Mouse (Mus musculus) central nervous system, embryonic 14 days (tissue): ENCODE results near the gene Olfr1033. TPM values are rescaled to one million over a fixed set of nuclear protein-coding genes. Genes with fewer than 3 reads are reported as not detected.

ENCODE experiments used
- polyA plus RNA-seq: library from polyadenylated mRNA; depleted of rRNA; stranded (reverse); fragments of >200 nt; gene quantifications from 2 replicates; pipeline ENCODE4 v1.2.3, GENCODE M21; 2012; rRNA removed

Gene Olfr1033
- polyA plus RNA-seq, result 0.02 and 0.25 TPM in 2 replicates

DNA sequence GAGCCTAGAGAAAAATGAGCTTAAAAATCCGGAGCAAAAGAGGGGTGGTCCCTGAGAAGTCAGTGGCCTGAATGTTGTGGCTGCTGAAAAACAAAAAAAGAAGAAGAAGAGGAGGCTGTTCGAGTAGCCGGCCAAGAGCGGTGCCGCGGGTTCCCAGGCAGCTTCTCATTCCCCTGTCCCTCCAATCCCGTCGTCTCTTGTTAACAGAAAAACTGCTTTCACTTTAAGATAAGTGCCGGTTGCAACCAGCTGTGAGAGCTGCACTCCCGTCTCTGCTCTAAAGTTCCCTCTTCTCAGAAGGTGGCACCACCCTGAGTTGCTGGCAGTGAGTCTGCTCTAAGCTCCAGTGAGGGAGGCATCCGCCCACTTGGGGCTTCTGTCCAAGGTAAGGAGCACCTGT is at the start of gene Olfr1033:
Olfr1033 (plus strand) TSS at position 228 of the 400 bp plus-strand sequence.

GRCm38 (mm10) chr2:85973595-85973994 is 46.8 kb upstream of the Olfr1033 start, which contains the start of gene Olfr1029:
Olfr1029 (plus strand) TSS chr2:85973895.

DNA sequence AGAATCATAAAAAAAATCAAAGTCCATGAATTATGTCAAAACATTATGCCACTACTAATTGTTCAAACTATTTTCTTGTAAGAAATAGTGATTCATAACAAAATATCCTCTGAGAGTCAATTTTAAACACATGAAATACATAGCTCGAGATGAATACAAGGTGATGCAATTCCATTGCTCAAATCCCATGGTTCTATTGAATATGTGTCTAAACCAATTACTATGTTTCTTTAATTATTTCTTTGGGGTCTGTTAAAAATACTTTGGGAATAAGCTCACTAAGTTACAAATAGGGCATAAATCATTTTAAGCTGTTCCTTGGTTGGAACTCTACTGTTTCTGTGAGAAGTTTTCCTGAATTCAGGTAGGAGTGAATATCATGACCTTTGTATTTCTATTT is 41.5 kb upstream of the Olfr1033 start, which contains the start of gene Olfr1030:
Olfr1030 (plus strand) TSS at position 301 of the 400 bp plus-strand sequence.

DNA sequence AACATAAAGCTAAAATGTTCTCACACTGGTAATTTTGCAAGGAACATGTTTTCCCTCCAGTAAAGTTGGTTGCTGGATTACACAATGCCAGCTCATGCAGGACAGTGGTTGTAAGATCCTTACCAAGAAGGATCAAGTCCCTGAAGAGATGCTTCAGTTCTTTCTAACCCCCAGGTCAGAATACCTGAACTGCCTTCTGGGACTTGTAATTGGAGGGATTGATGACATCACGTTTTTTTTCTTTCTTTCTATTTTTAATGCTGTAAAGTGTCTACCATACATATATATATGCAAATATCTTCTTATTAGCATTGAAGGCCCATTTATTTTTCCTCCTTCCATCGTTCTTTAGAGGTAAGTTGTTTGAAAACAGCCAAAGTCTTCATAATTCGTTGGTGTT is 30.4 kb upstream of the Olfr1033 start, which contains the start of gene Olfr1031:
Olfr1031 (plus strand) TSS at position 301 of the 400 bp plus-strand sequence.

GRCm38 (mm10) chr2:86005240-86005639 is 15.2 kb upstream of the Olfr1033 start, which contains the start of gene Olfr1032:
Olfr1032 (plus strand) TSS chr2:86005540.

DNA sequence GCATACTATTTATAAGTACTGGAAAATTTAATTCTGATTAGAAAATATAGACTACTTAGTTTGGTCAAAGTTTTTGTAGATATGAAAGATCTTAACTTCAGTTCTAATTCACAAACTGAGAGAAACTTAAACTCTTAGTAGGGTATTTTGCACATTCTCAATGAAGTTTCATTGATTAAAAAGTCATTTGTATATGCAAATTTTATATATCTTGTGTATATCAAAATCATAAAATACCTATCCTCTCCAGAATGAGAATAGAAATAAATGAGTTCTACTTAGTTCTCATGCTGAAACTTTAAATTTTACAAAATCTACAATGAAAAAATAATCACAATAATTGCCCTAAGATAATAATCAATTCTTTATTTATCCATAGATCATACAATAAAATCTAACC is 25.1 kb downstream of the Olfr1033 start, which contains the start of gene Olfr1034:
Olfr1034 (plus strand) TSS at position 301 of the 400 bp plus-strand sequence.

DNA sequence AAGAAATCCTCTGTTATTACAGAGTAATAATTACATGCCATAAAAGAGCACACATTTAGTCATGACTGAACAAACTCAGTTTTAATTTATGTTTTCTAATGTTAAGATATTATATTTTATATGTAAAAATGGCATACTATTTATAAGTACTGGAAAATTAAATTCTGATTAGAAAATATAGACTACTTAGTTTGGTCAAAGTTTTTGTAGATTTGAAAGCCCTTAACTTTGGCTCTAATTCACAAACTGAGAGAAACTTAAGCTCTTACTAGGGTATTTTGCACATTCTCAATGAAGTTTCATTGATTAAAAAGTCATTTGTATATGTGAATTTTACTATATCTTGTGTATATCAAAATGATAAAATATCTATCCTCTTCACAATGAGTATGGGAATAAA is 53.3 kb downstream of the Olfr1033 start, which contains the start of gene Olfr1036:
Olfr1036 (plus strand) TSS at position 301 of the 400 bp plus-strand sequence.

GRCm38 (mm10) chr2:86087285-86087684 is 66.9 kb downstream of the Olfr1033 start, which contains the start of gene Olfr1037:
Olfr1037 (minus strand) TSS chr2:86087385.

Other genes with a start within 250 kb of the Olfr1033 start
- not detected in 2 replicates for gene Olfr1014, start 247.9 kb upstream of the Olfr1033 start, polyA plus RNA-seq
- not detected in 2 replicates for gene Olfr1015, start 238.6 kb upstream of the Olfr1033 start, polyA plus RNA-seq
- gene Olfr1016, start 218.1 kb upstream of the Olfr1033 start, polyA plus RNA-seq, result not detected in 2 replicates
- not detected in 2 replicates for gene Olfr1018, start 202.2 kb upstream of the Olfr1033 start, polyA plus RNA-seq
- gene Olfr1019, start 175.2 kb upstream of the Olfr1033 start, polyA plus RNA-seq, result not detected in 2 replicates
- not detected in 2 replicates for gene Olfr1020, start 173.6 kb upstream of the Olfr1033 start, polyA plus RNA-seq
- gene Olfr1022, start 152.0 kb upstream of the Olfr1033 start, polyA plus RNA-seq, result not detected in 2 replicates
- gene Olfr1023, start 135.0 kb upstream of the Olfr1033 start, polyA plus RNA-seq, result not detected in 2 replicates
- not detected in 2 replicates for gene Olfr1024, start 115.6 kb upstream of the Olfr1033 start, polyA plus RNA-seq
- not detected in 2 replicates for gene Olfr1025-ps1, start 105.4 kb upstream of the Olfr1033 start, polyA plus RNA-seq
- not detected in 2 replicates for gene Olfr1026, start 99.1 kb upstream of the Olfr1033 start, polyA plus RNA-seq
- gene Olfr1028, start 70.2 kb upstream of the Olfr1033 start, polyA plus RNA-seq, result not detected in 2 replicates
- gene Olfr1029, start 46.7 kb upstream of the Olfr1033 start, polyA plus RNA-seq, result not detected in 2 replicates
- gene Olfr1030, start 41.4 kb upstream of the Olfr1033 start, polyA plus RNA-seq, result not detected in 2 replicates
- not detected in 2 replicates for gene Olfr1031, start 30.3 kb upstream of the Olfr1033 start, polyA plus RNA-seq
- not detected in 2 replicates for gene Olfr1032, start 15.1 kb upstream of the Olfr1033 start, polyA plus RNA-seq
- 0.04 TPM in 1 of 2 replicates, not detected in the other for gene Olfr1034, start 25.2 kb downstream of the Olfr1033 start, polyA plus RNA-seq
- gene Olfr1036, start 53.4 kb downstream of the Olfr1033 start, polyA plus RNA-seq, result not detected in 2 replicates
- gene Olfr1037, start 66.8 kb downstream of the Olfr1033 start, polyA plus RNA-seq, result not detected in 2 replicates
- not detected in 2 replicates for gene Olfr1039, start 115.3 kb downstream of the Olfr1033 start, polyA plus RNA-seq
- gene Olfr1040, start 126.1 kb downstream of the Olfr1033 start, polyA plus RNA-seq, result not detected in 2 replicates
- not detected in 2 replicates for gene Olfr1042, start 141.2 kb downstream of the Olfr1033 start, polyA plus RNA-seq
- gene Olfr1043, start 146.9 kb downstream of the Olfr1033 start, polyA plus RNA-seq, result not detected in 2 replicates
- gene Olfr1044, start 157.2 kb downstream of the Olfr1033 start, polyA plus RNA-seq, result not detected in 2 replicates
- gene Olfr52, start 165.1 kb downstream of the Olfr1033 start, polyA plus RNA-seq, result not detected in 2 replicates
- not detected in 2 replicates for gene Olfr1045, start 182.4 kb downstream of the Olfr1033 start, polyA plus RNA-seq
- not detected in 2 replicates for gene Olfr1046, start 198.7 kb downstream of the Olfr1033 start, polyA plus RNA-seq
- gene Olfr1047, start 210.8 kb downstream of the Olfr1033 start, polyA plus RNA-seq, result not detected in 2 replicates
- gene Olfr1048, start 219.7 kb downstream of the Olfr1033 start, polyA plus RNA-seq, result not detected in 2 replicates
- not detected in 2 replicates for gene Olfr1049, start 237.7 kb downstream of the Olfr1033 start, polyA plus RNA-seq